Mouse (Mus musculus) layer of hippocampus, adult 18-20 months (tissue): ENCODE results near the gene Ptpn20. TPM values are rescaled to one million over a fixed set of nuclear protein-coding genes. Genes with fewer than 3 reads are reported as not detected.

ENCODE experiments used
- DNase-seq, 2 experiments: peaks; one replicate each; pipeline ENCODE4 v3.0.0; 2022; ENCODE audit warnings: low spot score in 2 of 2
- total RNA-seq, 2 experiments: library from RNA; stranded (reverse); gene quantifications; 2 replicates each; pipeline ENCODE4 v1.2.3; 2021

Gene Ptpn20
- total RNA-seq, 2 experiments from 2014 or later, result 0.79 to 1.1 TPM

DNA sequence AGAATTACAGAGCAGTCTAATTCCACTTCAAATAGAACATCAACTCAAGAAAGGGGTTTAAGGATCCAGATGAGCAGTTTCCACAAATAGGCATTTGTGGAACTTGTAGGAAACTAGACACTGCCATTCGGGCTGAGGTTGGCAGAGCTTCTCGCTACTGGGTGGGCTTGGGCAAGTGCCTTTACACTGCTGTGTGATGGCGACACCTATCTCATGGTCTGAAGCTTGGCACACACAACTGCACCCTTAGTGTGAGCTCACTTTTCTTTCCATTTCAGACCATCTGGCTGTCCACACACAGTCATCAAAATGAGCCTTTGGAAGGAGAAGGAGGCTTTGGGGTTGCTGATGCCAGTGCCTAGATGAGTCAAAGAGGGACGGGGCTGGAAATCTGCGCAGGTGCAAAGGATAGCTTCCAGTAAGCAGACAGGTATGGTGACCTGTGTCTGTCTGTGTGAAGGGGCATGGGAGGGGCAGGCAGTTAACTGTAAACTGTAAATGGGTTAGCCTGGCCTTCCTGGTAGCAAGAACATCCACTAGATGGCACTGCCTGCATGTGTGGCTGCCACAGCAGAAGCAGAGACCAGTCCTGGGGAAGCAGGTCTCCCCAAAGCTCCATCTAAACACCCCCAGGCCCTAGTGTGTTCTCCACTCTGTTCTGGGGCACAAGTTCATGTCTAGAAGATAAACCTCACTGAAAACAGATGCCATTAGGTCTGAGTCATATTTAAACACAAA is 84.5 kb downstream of the Ptpn20 start:
- DNase-seq, result peak; percentile 42 to 74

DNA sequence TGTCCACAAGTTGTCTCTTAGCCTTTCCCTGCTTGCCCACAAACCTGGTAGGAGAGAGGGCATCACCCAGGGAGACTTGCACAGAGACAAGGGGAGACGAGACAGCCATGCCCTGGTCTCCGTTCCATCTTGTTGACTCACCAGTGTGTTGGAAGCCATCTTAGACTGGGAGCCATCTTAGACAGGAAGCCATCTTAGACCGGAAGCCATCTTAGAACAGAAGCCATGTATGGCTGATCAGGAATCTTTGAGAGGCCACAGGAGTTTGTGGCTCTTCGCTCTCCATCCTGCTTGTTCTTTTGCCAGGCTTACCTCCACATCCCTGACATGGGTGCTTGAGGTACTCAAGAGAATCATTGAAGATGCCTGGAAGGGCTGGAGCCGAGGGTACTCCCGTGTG is 89.0 kb downstream of the Ptpn20 start:
- DNase-seq, result no peak

DNA sequence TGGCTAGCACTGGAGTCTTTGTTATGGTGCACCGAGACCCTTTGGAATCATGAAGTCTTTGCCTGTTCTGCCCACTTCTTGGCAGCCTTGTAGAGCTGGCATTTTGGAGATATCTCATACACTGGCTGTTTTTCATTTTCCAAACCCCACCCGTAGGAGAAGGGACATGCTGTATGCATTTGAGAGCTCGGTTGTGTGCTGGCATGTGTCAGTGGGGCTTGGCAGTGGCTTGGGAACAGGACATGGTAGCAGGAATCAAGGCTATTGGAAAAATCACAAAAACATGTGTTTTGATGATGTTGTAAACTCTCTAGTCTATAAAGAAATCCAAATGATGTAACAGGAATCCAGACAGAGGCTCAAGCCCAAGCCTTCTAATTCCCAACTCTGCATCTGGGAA is 89.7 kb downstream of the Ptpn20 start:
- no peak for DNase-seq

DNA sequence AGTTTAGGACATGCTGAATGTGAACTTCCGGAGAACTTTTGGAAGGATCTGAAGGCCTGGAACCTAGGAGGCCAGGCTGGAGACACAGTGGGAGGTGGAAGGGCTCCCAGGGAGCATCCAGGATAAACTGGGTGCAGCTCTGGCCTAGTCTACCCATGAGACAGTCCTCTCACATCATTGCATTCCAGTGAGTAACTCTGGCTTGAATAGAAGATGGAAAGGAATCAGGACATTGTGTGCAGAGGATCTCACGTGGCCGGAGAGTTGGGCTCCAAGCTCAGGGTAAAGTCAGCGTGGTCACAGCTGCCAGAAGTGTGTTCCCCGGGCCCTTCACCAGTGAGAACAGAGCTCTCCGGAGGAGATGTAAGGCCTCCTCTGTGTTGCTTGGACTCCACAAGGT is 91.6 kb downstream of the Ptpn20 start:
- DNase-seq, result no peak

DNA sequence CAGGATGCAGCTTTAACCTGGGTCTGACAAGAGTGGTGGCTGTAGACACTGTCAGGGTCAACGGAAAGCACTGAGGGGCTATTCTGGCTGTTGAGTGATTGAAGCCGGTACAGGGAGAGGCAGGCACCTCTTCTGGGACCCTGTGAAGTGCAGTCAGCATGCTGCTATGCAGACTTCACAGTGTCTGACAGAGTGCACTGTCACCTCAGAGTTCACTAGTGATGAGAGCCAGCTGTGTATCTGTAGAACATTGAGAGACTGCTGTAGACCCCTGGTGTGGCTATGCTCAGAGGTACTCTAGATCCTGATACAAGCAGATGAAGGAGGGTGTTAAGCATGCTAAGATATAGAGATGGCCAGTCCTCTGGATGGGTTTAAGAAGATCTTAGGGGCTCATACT is 93.8 kb downstream of the Ptpn20 start:
- DNase-seq, result no peak

DNA sequence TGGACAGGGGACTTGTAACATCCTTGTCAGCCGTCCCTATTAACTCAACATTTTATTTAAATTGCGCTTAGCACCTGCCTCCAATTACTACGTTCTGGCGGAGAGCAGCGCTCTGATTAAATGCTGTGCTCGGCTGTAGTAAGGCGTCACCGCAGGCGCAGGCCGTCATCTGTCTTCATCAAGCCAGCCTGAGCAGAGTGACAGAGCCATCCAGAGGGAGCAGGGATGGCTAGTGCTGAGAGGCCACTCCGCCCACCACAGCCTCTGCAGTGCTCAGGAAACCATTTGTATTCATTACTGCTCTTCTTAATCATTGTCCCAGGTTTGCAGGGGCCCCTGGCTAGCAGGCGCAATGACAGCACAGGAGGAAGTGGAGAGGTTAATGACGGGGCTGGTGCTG is 94.7 kb downstream of the Ptpn20 start:
- DNase-seq, result no peak

DNA sequence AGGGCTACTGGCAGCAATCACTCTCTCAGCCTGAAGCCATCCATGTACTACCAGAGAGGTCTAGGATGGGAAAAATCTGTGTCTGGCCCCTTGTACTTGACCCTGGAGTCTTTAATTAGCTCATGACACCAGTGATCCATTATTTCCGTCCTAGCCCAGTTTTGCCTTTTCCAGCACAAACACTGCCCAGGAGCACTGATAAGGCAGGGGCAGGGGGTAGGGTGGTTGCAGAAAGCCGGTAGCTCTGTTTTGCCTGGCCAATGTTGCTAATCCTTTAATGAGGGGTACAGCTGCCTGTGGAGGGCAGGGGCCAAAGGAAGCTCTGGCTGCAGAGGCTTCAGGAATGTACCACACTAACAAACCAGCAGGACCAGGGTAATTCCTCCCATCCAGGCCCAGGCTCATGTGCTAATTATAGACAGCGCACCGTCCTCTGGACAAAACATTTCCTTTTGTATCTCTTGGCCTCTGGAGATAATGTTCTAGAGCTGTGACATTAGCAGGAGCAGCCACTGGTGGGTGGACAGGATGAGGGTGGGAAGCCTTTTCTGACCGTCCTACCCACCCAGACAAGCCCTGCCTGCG is 98.5 kb downstream of the Ptpn20 start:
- no peak for DNase-seq

DNA sequence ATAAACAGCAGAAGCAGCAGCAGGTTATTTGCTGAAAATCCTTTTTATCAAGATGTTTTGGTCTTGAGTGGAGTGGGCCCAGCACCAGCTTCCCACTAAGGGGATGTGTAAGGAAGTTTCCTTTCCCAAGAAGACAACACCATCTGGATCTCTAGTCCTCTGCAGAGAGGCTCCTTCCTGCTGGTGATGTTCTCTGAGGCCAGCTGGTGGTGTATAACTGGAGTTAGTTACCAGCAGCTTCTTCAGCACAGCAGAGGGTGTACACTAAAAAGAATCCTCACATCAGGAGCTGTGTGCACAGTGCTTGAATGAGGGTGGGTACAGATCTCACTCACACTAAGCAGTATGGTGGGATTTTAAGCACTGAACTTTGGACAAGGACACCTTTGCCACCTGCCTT is 100.0 kb downstream of the Ptpn20 start:
- DNase-seq, result peak; percentile 7 to 33

Other genes starting within 250 kb of the Ptpn20 start
- gene Mapk8, start 142.0 kb upstream of the Ptpn20 start, total RNA-seq, result 10 to 100 TPM; 78.7 TPM
- 1 to 10 TPM in 1 of 2 experiments, under 1 TPM in 1; 0.76 to 1.6 TPM for gene Frmpd2, start 117.5 kb upstream of the Ptpn20 start, total RNA-seq